Mouse (Mus musculus): ENCODE measurements around the gene Adgrg5. TPM values are rescaled to one million over a fixed set of nuclear protein-coding genes. Genes with fewer than 3 reads are reported as not detected.

Gene Adgrg5
- polyA plus RNA-seq, 1 experiment from 2014 or later: 0.21 TPM

DNA sequence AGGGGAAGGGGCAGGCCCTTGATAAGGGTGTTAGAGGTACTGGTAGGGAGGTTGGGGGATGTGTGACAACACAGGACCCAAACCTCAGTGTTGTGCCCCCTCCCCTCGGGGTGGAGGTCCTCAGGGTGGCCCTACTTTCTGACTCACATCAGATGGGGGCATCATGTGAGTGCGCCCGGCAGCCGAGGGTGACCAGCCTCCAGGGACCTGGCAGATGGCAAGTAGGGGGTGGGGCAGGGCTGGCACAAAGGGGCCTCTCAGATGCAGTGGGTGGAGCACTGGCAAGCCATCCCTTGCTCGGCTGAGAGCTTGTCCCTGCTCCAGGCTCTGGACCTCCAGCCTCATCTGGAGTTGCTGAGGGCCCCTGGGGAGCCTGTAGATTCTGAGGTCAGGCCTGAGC lies 63.2 kb downstream of the Adgrg5 start:
- Histone ChIP-seq H3K9me3 (ENCODE audit: low read depth, low read length) (no peaks in the 10 kb centered on the region), H3K27ac (ENCODE audit: low read depth) (no peak overlapping the region), H3K4me1 (ENCODE audit: insufficient read depth) (peaks cover 8% of the 10 kb centered on the region), H3K4me2 (peak overlapping the region; percentile 18; the same call in 1 of the 2 replicates), H3K9ac (no peak overlapping the region; the same call in 1 of the 2 replicates), H3K4me3 (ENCODE audit: low read depth, low read length) (no peak overlapping the region; the same call in 1 of the 2 replicates), H3K27me3 (ENCODE audit: insufficient read depth, low read length) (no peaks in the 10 kb centered on the region), H3K36me3 (ENCODE audit: insufficient read depth) (no peaks in the 10 kb centered on the region)
- no peak for TF ChIP-seq CTCF (IDR thresholded peaks at IDR 0.05; ENCODE audit: low read depth)
- ATAC-seq (ENCODE audit: insufficient read depth): no peak
- DNase-seq: no peak
- 46% methylated on average over 5 of the region's 5 CpGs for WGBS

DNA sequence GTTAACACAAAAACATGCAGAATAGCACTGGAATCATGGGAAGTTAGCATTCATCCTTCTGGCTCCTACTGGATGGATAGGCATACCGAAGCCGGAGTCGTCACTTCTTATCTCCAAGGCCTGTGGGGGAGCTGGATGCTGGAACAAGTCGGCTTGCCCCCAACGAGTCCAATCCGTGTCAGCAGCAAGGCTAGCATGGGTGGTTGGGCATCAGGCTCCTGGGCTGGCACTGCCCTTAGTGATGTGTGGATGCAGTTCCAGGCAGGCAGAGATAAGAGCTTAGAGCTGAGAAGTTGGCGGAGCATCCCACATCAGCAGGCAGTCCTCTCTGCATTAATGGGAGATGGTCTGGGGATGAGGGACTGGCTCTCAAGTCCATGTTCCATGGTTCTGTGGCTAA lies 64.1 kb downstream of the Adgrg5 start:
- no peak for ATAC-seq (ENCODE audit: insufficient read depth)
- no peaks in the 10 kb centered on the region for H3K36me3 ChIP-seq (ENCODE audit: insufficient read depth)
- TF ChIP-seq CTCF (IDR thresholded peaks at IDR 0.05; ENCODE audit: low read depth): no peak

GRCm38 (mm10) chr8:94988619-94989018 lies 65.1 kb downstream of the Adgrg5 start:
- Histone ChIP-seq H3K36me3 (ENCODE audit: insufficient read depth) (no peaks in the 10 kb centered on the region), H3K4me1 (ENCODE audit: insufficient read depth) (peaks cover 17% of the 10 kb centered on the region), H3K9me3 (ENCODE audit: low read depth, low read length) (no peaks in the 10 kb centered on the region), H3K4me2 (no peak overlapping the region), H3K9ac (no peak overlapping the region), H3K4me3 (ENCODE audit: low read depth, low read length) (no peak overlapping the region), H3K27ac (ENCODE audit: low read depth) (no peak overlapping the region), H3K27me3 (ENCODE audit: insufficient read depth, low read length) (no peaks in the 10 kb centered on the region)
- no peak for TF ChIP-seq CTCF (IDR thresholded peaks at IDR 0.05; ENCODE audit: low read depth)
- WGBS: 60% methylated on average over 6 of the region's 6 CpGs
- ATAC-seq (ENCODE audit: insufficient read depth) (no peak), DNase-seq (no peak)

More for the DNA sequence above, 64.1 kb downstream of the Adgrg5 start:
- Histone ChIP-seq H3K27ac (ENCODE audit: low read depth) (no peak overlapping the region), H3K4me3 (ENCODE audit: low read depth, low read length) (no peak overlapping the region), H3K27me3 (ENCODE audit: insufficient read depth, low read length) (no peaks in the 10 kb centered on the region), H3K9ac (no peak overlapping the region), H3K9me3 (ENCODE audit: low read depth, low read length) (no peaks in the 10 kb centered on the region), H3K4me2 (peak overlapping the region; percentile 18; the same call in 1 of the 2 replicates), H3K4me1 (ENCODE audit: insufficient read depth) (peaks cover 14% of the 10 kb centered on the region)
- no peak for DNase-seq
- 57% methylated on average over 7 of the region's 7 CpGs for WGBS

GRCm38 (mm10) chr8:94989711-94990110 lies 66.2 kb downstream of the Adgrg5 start:
- 74% methylated on average over 4 of the region's 4 CpGs for WGBS
- ATAC-seq (ENCODE audit: insufficient read depth) (no peak), DNase-seq (no peak)
- no peak for TF ChIP-seq CTCF (IDR thresholded peaks at IDR 0.05; ENCODE audit: low read depth)
- Histone ChIP-seq H3K9me3 (ENCODE audit: low read depth, low read length) (no peaks in the 10 kb centered on the region), H3K9ac (no peak overlapping the region), H3K4me2 (no peak overlapping the region), H3K27ac (ENCODE audit: low read depth) (no peak overlapping the region), H3K27me3 (ENCODE audit: insufficient read depth, low read length) (no peaks in the 10 kb centered on the region), H3K4me1 (ENCODE audit: insufficient read depth) (peaks cover 13% of the 10 kb centered on the region; the same call in 1 of the 2 replicates), H3K4me3 (ENCODE audit: low read depth, low read length) (no peak overlapping the region), H3K36me3 (ENCODE audit: insufficient read depth) (no peaks in the 10 kb centered on the region)

DNA sequence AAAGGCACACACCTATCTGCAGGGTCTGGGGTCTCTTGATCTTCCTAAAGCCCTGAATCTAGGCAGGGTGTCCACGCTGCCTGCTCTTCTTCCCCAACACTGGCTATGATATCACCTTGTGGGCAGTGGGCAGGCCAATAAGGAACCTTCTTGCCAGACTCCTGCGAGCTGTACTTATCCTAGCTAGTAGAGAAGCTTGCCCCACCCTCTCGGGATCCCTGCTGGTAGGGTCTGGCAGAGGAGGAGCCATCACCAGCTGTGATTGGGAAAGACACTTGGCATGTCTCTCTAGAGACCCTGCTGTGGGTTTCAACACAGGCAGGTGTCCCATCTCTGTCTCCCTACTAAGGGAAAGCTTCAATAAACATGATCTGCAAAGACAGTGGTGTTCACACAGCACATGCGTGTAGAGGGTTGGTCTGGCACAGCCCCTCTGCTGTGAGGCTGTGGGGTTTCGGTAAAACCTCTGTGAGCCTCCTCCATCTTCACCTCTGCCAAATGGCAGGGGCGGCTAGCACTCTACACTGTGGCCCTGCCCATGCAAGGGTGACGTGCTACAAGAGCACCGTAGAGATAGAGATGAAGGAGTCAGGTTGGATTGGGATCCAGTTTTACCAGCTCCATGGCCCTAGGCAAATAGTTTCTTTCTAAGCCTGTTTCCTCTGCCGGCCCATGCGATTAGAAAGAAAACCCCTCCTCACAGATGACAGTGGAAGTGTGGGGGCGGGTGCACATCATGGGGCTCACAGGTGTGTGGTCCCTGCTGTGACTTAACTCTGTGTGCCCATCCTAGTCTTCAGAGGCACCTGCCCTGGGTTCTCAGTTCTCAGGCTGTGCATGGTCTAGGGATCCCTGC lies 67.3 kb downstream of the Adgrg5 start:
- H3K27me3 ChIP-seq (ENCODE audit: insufficient read depth, low read length): no peaks in the 10 kb centered on the region
- TF ChIP-seq CTCF (IDR thresholded peaks at IDR 0.05; ENCODE audit: low read depth): no peak
- H3K4me2 ChIP-seq: 0 out of 2 replicates have a peak overlapping the region, but pooled peaks have one; percentile 1
- H3K4me3 ChIP-seq (ENCODE audit: low read depth, low read length): no peak overlapping the region
- no peak overlapping the region for H3K9ac ChIP-seq
- H3K36me3 ChIP-seq (ENCODE audit: insufficient read depth): no peaks in the 10 kb centered on the region
- H3K27ac ChIP-seq (ENCODE audit: low read depth): no peak overlapping the region
- H3K9me3 ChIP-seq (ENCODE audit: low read depth, low read length): no peaks in the 10 kb centered on the region
- DNase-seq (no peak), ATAC-seq (ENCODE audit: insufficient read depth) (no peak)
- peaks cover 13% of the 10 kb centered on the region; the same call in 1 of the 2 replicates for H3K4me1 ChIP-seq (ENCODE audit: insufficient read depth)
- WGBS: 42% methylated on average over 11 of the region's 11 CpGs

DNA sequence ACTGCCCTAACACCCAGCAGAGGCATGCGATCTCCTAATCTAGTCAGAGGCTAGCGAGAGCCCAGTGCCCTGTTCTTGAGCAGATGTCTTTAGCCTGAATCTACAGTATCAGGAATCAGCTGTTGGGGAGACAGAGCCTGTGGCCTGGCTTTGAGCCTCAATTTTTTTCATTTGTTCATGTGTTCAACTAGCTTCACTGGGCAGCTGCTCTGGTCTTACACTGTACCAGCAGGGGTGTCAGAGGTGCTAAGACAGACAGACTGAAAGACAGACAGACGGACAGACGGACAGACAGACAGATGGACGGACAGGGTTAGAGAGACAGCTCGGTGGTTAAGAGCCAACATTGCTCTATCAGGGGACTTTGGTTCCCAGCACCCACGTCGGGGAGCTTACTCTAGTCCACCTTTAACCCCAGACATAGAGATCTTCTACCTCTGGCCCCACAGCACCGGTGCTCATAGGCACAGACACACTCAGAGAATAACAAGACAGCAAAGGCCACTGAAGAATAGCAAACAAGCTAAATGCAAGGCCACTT lies 68.0 kb downstream of the Adgrg5 start:
- WGBS: 74% methylated on average over 9 of the region's 9 CpGs
- Histone ChIP-seq H3K36me3 (ENCODE audit: insufficient read depth) (no peaks in the 10 kb centered on the region), H3K4me2 (no peak overlapping the region), H3K4me3 (ENCODE audit: low read depth, low read length) (no peak overlapping the region), H3K4me1 (ENCODE audit: insufficient read depth) (peaks cover 13% of the 10 kb centered on the region; the same call in 1 of the 2 replicates), H3K9ac (no peak overlapping the region), H3K9me3 (ENCODE audit: low read depth, low read length) (no peaks in the 10 kb centered on the region), H3K27ac (ENCODE audit: low read depth) (no peak overlapping the region), H3K27me3 (ENCODE audit: insufficient read depth, low read length) (no peaks in the 10 kb centered on the region)
- DNase-seq (no peak), ATAC-seq (ENCODE audit: insufficient read depth) (no peak)
- TF ChIP-seq CTCF (IDR thresholded peaks at IDR 0.05; ENCODE audit: low read depth): no peak

DNA sequence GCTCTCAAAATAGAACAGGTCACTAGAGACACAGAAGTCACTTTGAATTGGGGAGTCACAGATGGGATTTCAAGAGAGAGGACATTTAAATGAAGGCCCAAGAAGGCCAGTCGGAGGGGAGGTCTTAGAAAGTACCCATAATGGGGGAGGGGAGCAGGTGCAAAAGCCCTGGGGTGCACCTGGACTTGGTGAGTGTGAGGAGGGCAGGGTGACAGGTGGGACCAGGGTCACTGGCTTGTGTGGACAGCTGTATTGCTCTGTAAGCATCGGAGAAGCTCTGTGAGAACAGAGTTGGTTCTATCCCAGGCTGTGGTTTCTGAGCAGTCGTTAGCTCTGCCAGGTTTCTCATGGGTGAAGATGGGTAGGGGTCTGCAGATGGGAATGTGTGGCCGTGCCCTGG lies 68.5 kb downstream of the Adgrg5 start:
- Histone ChIP-seq H3K9ac (no peak overlapping the region), H3K9me3 (ENCODE audit: low read depth, low read length) (no peaks in the 10 kb centered on the region), H3K4me2 (no peak overlapping the region), H3K36me3 (ENCODE audit: insufficient read depth) (no peaks in the 10 kb centered on the region), H3K4me3 (ENCODE audit: low read depth, low read length) (no peak overlapping the region), H3K27ac (ENCODE audit: low read depth) (no peak overlapping the region), H3K4me1 (ENCODE audit: insufficient read depth) (peaks cover 13% of the 10 kb centered on the region; the same call in 1 of the 2 replicates), H3K27me3 (ENCODE audit: insufficient read depth, low read length) (no peaks in the 10 kb centered on the region)
- WGBS: 69% methylated on average over 4 of the region's 4 CpGs
- no peak for ATAC-seq (ENCODE audit: insufficient read depth)
- DNase-seq: no peak
- TF ChIP-seq CTCF (IDR thresholded peaks at IDR 0.05; ENCODE audit: low read depth): no peak
